Mouse (Mus musculus) midbrain, postnatal 0 days (tissue): Measurements from ENCODE around the gene Ly6g6f. TPM values are rescaled to one million over a fixed set of nuclear protein-coding genes. Genes with fewer than 3 reads are reported as not detected.

ENCODE experiments used
- ATAC-seq: fragments of 200-750 bp; cut with Nextera tagmentation; 2 replicates; pipeline ENCODE4 v1.8.0; 2017; ENCODE audit warnings: moderate number of reproducible peaks, mild to moderate bottlenecking, moderate TSS enrichment, moderate library complexity; ENCODE audit not compliant: low FRiP score
- DNase-seq: peaks from one replicate; pipeline ENCODE4 v3.0.0-alpha.2; 2015; ENCODE audit warnings: low spot score
- H3K27ac ChIP-seq: fragments of 300-500 bp; sonication (generic); 2 replicates; pipeline ENCODE4 v1.5.1; 2014; ENCODE audit warnings: low read depth, mild to moderate bottlenecking, low read length, mixed read lengths
- H3K27me3 ChIP-seq: fragments of 300-500 bp; sonication (generic); 2 replicates; pipeline ENCODE4 v1.6.1; 2014; ENCODE audit warnings: low read length, control low read depth, mixed read lengths; ENCODE audit not compliant: insufficient read depth
- H3K36me3 ChIP-seq: fragments of 300-500 bp; sonication (generic); 2 replicates; pipeline ENCODE4 v1.6.1; 2014; ENCODE audit warnings: low read length, control low read depth, mixed read lengths; ENCODE audit not compliant: insufficient read depth
- H3K4me1 ChIP-seq: fragments of 300-500 bp; sonication (generic); 2 replicates; pipeline ENCODE4 v1.6.1; 2014; ENCODE audit warnings: mild to moderate bottlenecking, control low read depth, antibody characterized with exemption, low read length, mixed read lengths; ENCODE audit not compliant: insufficient read depth
- H3K4me2 ChIP-seq: fragments of 300-500 bp; sonication (generic); 2 replicates; pipeline ENCODE4 v1.6.1; 2014; ENCODE audit warnings: low read depth, mild to moderate bottlenecking, low read length, mixed read lengths; ENCODE audit not compliant: poor library complexity, severe bottlenecking
- H3K4me3 ChIP-seq: fragments of 300-500 bp; sonication (generic); 2 replicates; pipeline ENCODE4 v1.5.1; 2014; ENCODE audit warnings: low read depth, mild to moderate bottlenecking, low read length, moderate library complexity
- H3K9ac ChIP-seq: fragments of 300-500 bp; sonication (generic); replicated peaks from 2 replicates; pipeline ENCODE4 v1.6.1; 2014; ENCODE audit warnings: mild to moderate bottlenecking, low read length, moderate library complexity, mixed read lengths; ENCODE audit not compliant: poor library complexity, severe bottlenecking
- H3K9me3 ChIP-seq: fragments of 300-500 bp; sonication (generic); 2 replicates; pipeline ENCODE4 v1.6.1; 2016; ENCODE audit warnings: low read length, control low read depth
- CTCF ChIP-seq: IDR thresholded peaks from 2 replicates; pipeline ENCODE4 v1.5.1; 2016; ENCODE audit warnings: antibody characterized with exemption, mild to moderate bottlenecking
- WGBS: fragments of 180-500 bp; shearing (Covaris S2); extraction: QIAGEN DNeasy Blood & Tissue Kit; methylation state at CpG from one replicate; pipeline ENCODE4 v1.1.7; 2014; 5-methylcytosine and 5-hydroxymethylcytosine counted together
- polyA plus RNA-seq: library from polyadenylated mRNA; unstranded; fragments of >200 nt; fragmentation: Nextera tagmentation; extraction: Ambion mirVana; gene quantifications from 2 replicates; pipeline ENCODE4 v1.2.1, GENCODE M21; 2015
- total RNA-seq: library from RNA; depleted of rRNA; stranded (reverse); fragments of >200 nt; gene quantifications from 2 replicates; pipeline ENCODE4 v1.2.3, GENCODE M21; 2014; rRNA removed

Gene Ly6g6f
- total and polyA plus RNA-seq, 2 experiments from 2014 or later, result not detected

GRCm38 (mm10) chr17:35032323-35032870 is 53.0 kb downstream of the Ly6g6f start:
- 75% methylated on average over 8 of the region's 8 CpGs for WGBS
- ATAC-seq, result no peak
- no peak for TF ChIP-seq CTCF
- Histone ChIP-seq H3K27me3 (no peaks in the 10 kb centered on the region), H3K27ac (no peak overlapping the region), H3K4me3 (no peak overlapping the region), H3K4me1 (no peaks in the 10 kb centered on the region), H3K9me3 (no peaks in the 10 kb centered on the region), H3K4me2 (no peak overlapping the region), H3K36me3 (no peaks in the 10 kb centered on the region), H3K9ac (no peak overlapping the region)
- DNase-seq, result no peak

GRCm38 (mm10) chr17:35031880-35032279 is 53.5 kb downstream of the Ly6g6f start:
- ATAC-seq, result no peak
- no peak overlapping the region for H3K9ac ChIP-seq
- DNase-seq, result no peak
- H3K27ac ChIP-seq, result no peak overlapping the region
- H3K27me3 ChIP-seq, result no peaks in the 10 kb centered on the region
- no peak overlapping the region for H3K4me2 ChIP-seq
- no peaks in the 10 kb centered on the region for H3K36me3 ChIP-seq
- H3K4me1 ChIP-seq, result no peaks in the 10 kb centered on the region
- TF ChIP-seq CTCF, result no peak
- H3K9me3 ChIP-seq, result no peaks in the 10 kb centered on the region
- WGBS, result 91% methylated on average over 7 of the region's 7 CpGs
- H3K4me3 ChIP-seq, result no peak overlapping the region

GRCm38 (mm10) chr17:35031272-35031671 is 54.1 kb downstream of the Ly6g6f start:
- Histone ChIP-seq H3K4me1 (no peaks in the 10 kb centered on the region), H3K36me3 (no peaks in the 10 kb centered on the region), H3K9ac (no peak overlapping the region), H3K27ac (no peak overlapping the region), H3K9me3 (no peaks in the 10 kb centered on the region), H3K27me3 (no peaks in the 10 kb centered on the region), H3K4me2 (no peak overlapping the region), H3K4me3 (no peak overlapping the region)
- TF ChIP-seq CTCF, result no peak
- ATAC-seq, result no peak
- 90% methylated on average over 11 of the region's 11 CpGs for WGBS
- no peak for DNase-seq

Other genes with a start within 250 kb of the Ly6g6f start
Only the 30 nearest of the 46 such genes appear.
- gene Hspa1b, start 126.4 kb downstream of the Ly6g6f start, total RNA-seq, result 16.8 and 18.2 TPM in 2 replicates
- 0.47 and 0.79 TPM in 2 replicates for gene Hspa1b, start 126.4 kb downstream of the Ly6g6f start, polyA plus RNA-seq
- gene Gm20481, start 115.7 kb downstream of the Ly6g6f start, total RNA-seq, result not detected in 2 replicates
- not detected in 2 replicates for gene Gm20481, start 115.7 kb downstream of the Ly6g6f start, polyA plus RNA-seq
- 34.9 TPM in 2 replicates for gene Hspa1a, start 113.5 kb downstream of the Ly6g6f start, total RNA-seq
- gene Hspa1a, start 113.5 kb downstream of the Ly6g6f start, polyA plus RNA-seq, result 18.2 and 19.8 TPM in 2 replicates
- 1.4 and 1.6 TPM in 2 replicates for gene Hspa1l, start 112.9 kb downstream of the Ly6g6f start, total RNA-seq
- gene Hspa1l, start 112.9 kb downstream of the Ly6g6f start, polyA plus RNA-seq, result 0.73 and 0.81 TPM in 2 replicates
- gene Lsm2, start 103.7 kb downstream of the Ly6g6f start, total RNA-seq, result 17.6 and 35.3 TPM in 2 replicates
- gene Lsm2, start 103.7 kb downstream of the Ly6g6f start, polyA plus RNA-seq, result 93.0 and 94.9 TPM in 2 replicates
- 89.0 and 97.8 TPM in 2 replicates for gene Vars, start 84.6 kb downstream of the Ly6g6f start, total RNA-seq
- 39.7 and 40.9 TPM in 2 replicates for gene Vars, start 84.6 kb downstream of the Ly6g6f start, polyA plus RNA-seq
- 0.19 and 0.44 TPM in 2 replicates for gene Vwa7, start 69.0 kb downstream of the Ly6g6f start, total RNA-seq
- 0.06 and 0.14 TPM in 2 replicates for gene Vwa7, start 69.0 kb downstream of the Ly6g6f start, polyA plus RNA-seq
- 0.38 TPM in 1 of 2 replicates, not detected in the other for gene Sapcd1, start 57.6 kb downstream of the Ly6g6f start, total RNA-seq
- 1.5 and 1.6 TPM in 2 replicates for gene Sapcd1, start 57.6 kb downstream of the Ly6g6f start, polyA plus RNA-seq
- gene Msh5, start 38.9 kb downstream of the Ly6g6f start, total RNA-seq, result 1.7 and 3.8 TPM in 2 replicates
- 1.3 and 1.4 TPM in 2 replicates for gene Msh5, start 38.9 kb downstream of the Ly6g6f start, polyA plus RNA-seq
- 28.0 and 33.4 TPM in 2 replicates for gene Clic1, start 35.6 kb downstream of the Ly6g6f start, total RNA-seq
- 40.0 and 41.9 TPM in 2 replicates for gene Clic1, start 35.6 kb downstream of the Ly6g6f start, polyA plus RNA-seq
- gene Ddah2, start 26.6 kb downstream of the Ly6g6f start, total RNA-seq, result 159 and 204 TPM in 2 replicates
- 210 and 213 TPM in 2 replicates for gene Ddah2, start 26.6 kb downstream of the Ly6g6f start, polyA plus RNA-seq
- gene Ly6g6c, start 20.2 kb downstream of the Ly6g6f start, total RNA-seq, result 2.4 TPM in 1 of 2 replicates, not detected in the other
- gene Ly6g6c, start 20.2 kb downstream of the Ly6g6f start, polyA plus RNA-seq, result not detected in 2 replicates
- gene Mpig6b, start 19.4 kb downstream of the Ly6g6f start, total RNA-seq, result not detected in 2 replicates
- not detected in 2 replicates for gene Mpig6b, start 19.4 kb downstream of the Ly6g6f start, polyA plus RNA-seq
- not detected in 2 replicates for gene Ly6g6e, start 8.7 kb downstream of the Ly6g6f start, total RNA-seq
- gene Ly6g6e, start 8.7 kb downstream of the Ly6g6f start, polyA plus RNA-seq, result 0.31 TPM in 1 of 2 replicates, not detected in the other
- 1.4 TPM in 1 of 2 replicates, not detected in the other for gene Ly6g6d, start 7.5 kb downstream of the Ly6g6f start, total RNA-seq
- gene Ly6g6d, start 7.5 kb downstream of the Ly6g6f start, polyA plus RNA-seq, result 0.98 and 1.1 TPM in 2 replicates
- 98.9 and 151 TPM in 2 replicates for gene Abhd16a, start 3.7 kb upstream of the Ly6g6f start, total RNA-seq
- gene Abhd16a, start 3.7 kb upstream of the Ly6g6f start, polyA plus RNA-seq, result 122 and 128 TPM in 2 replicates
- gene Ly6g5c, start 22.7 kb upstream of the Ly6g6f start, total RNA-seq, result not detected in 2 replicates
- gene Ly6g5c, start 22.7 kb upstream of the Ly6g6f start, polyA plus RNA-seq, result not detected in 2 replicates
- 0.99 and 3.7 TPM in 2 replicates for gene Ly6g5b, start 29.8 kb upstream of the Ly6g6f start, total RNA-seq
- gene Ly6g5b, start 29.8 kb upstream of the Ly6g6f start, polyA plus RNA-seq, result 1.3 and 1.8 TPM in 2 replicates
- gene Gpank1, start 35.8 kb upstream of the Ly6g6f start, total RNA-seq, result 11.7 and 17.0 TPM in 2 replicates
- 20.2 and 21.0 TPM in 2 replicates for gene Gpank1, start 35.8 kb upstream of the Ly6g6f start, polyA plus RNA-seq
- 245 and 287 TPM in 2 replicates for gene Csnk2b, start 36.4 kb upstream of the Ly6g6f start, total RNA-seq
- 325 and 332 TPM in 2 replicates for gene Csnk2b, start 36.4 kb upstream of the Ly6g6f start, polyA plus RNA-seq
- gene D17H6S53E, start 40.8 kb upstream of the Ly6g6f start, total RNA-seq, result 10.7 and 28.0 TPM in 2 replicates
- gene D17H6S53E, start 40.8 kb upstream of the Ly6g6f start, polyA plus RNA-seq, result 9.6 and 10.3 TPM in 2 replicates
- gene Apom, start 46.4 kb upstream of the Ly6g6f start, total RNA-seq, result 0.44 TPM in 1 of 2 replicates, not detected in the other
- 0.22 TPM in 1 of 2 replicates, not detected in the other for gene Apom, start 46.4 kb upstream of the Ly6g6f start, polyA plus RNA-seq
- 330 and 339 TPM in 2 replicates for gene Bag6, start 49.6 kb upstream of the Ly6g6f start, total RNA-seq
- gene Bag6, start 49.6 kb upstream of the Ly6g6f start, polyA plus RNA-seq, result 62.3 and 68.9 TPM in 2 replicates
- 193 and 230 TPM in 2 replicates for gene Prrc2a, start 79.3 kb upstream of the Ly6g6f start, total RNA-seq
- 85.7 and 88.0 TPM in 2 replicates for gene Prrc2a, start 79.3 kb upstream of the Ly6g6f start, polyA plus RNA-seq
- 1.8 and 4.1 TPM in 2 replicates for gene Aif1, start 90.5 kb upstream of the Ly6g6f start, total RNA-seq
- 9.2 and 9.5 TPM in 2 replicates for gene Aif1, start 90.5 kb upstream of the Ly6g6f start, polyA plus RNA-seq
- gene Lst1, start 102.8 kb upstream of the Ly6g6f start, total RNA-seq, result 5.9 and 26.7 TPM in 2 replicates
- gene Lst1, start 102.8 kb upstream of the Ly6g6f start, polyA plus RNA-seq, result 7.8 and 12.0 TPM in 2 replicates
- gene Ltb, start 108.8 kb upstream of the Ly6g6f start, total RNA-seq, result 1.4 and 2.1 TPM in 2 replicates
- gene Ltb, start 108.8 kb upstream of the Ly6g6f start, polyA plus RNA-seq, result 1.0 and 1.6 TPM in 2 replicates
- not detected in 2 replicates for gene Tnf, start 116.4 kb upstream of the Ly6g6f start, total RNA-seq
- gene Tnf, start 116.4 kb upstream of the Ly6g6f start, polyA plus RNA-seq, result 0.09 TPM in 1 of 2 replicates, not detected in the other
- 0.49 and 1.2 TPM in 2 replicates for gene Lta, start 119.7 kb upstream of the Ly6g6f start, total RNA-seq
- gene Lta, start 119.7 kb upstream of the Ly6g6f start, polyA plus RNA-seq, result 0.98 and 1.2 TPM in 2 replicates
- not detected in 2 replicates for gene Gm16181, start 135.2 kb upstream of the Ly6g6f start, total RNA-seq
- gene Gm16181, start 135.2 kb upstream of the Ly6g6f start, polyA plus RNA-seq, result 0.33 TPM in 1 of 2 replicates, not detected in the other